Mouse (Mus musculus) kidney, postnatal 4 days (tissue): Measurements from ENCODE around the gene Atp9a.

Experiments used
- DNase-seq, 2 experiments: peaks; one replicate each; pipeline ENCODE4 v3.0.0; 2021; ENCODE audit warnings: mixed read lengths in 2 of 2

The Atp9a gene

DNA sequence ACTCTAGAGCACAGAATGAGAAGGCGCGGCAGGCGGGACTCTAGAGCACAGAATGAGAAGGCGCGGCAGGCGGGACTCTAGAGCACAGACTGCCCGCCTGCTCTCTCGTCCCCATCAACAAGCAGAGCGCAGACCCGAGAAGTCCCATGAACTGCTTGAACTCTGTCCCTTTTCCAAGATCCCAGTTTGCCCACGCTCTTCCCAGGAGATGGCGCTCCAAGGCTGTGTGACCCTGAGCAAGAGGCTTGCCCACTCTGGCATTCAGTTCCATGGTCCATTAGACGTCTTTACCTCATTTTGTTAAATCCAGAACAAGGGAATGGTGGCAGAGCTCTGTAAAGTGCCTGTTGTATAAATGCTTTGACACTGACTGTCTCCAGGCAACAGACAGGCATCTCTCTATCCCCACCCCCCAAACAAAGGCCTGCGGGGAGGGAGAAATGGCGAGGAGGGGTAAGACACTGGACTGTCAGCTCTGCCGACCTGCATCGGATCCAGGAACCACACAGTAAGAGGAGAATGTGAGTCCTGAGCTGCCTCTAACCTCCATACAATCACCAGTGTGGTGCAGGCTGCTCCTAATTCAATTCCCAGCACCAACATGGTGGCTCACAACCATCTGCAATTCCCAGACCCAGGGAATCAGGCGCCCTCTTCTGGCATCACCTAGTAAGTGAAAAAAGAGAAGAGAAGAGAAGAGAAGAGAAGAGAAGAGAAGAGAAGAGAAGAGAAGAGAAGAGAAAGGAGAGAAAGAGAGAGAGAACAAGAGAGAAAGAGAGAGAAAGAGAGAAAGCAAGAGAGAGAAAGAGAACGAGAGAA lies 62.6 kb downstream of the Atp9a start:
- DNase-seq = no peak

DNA sequence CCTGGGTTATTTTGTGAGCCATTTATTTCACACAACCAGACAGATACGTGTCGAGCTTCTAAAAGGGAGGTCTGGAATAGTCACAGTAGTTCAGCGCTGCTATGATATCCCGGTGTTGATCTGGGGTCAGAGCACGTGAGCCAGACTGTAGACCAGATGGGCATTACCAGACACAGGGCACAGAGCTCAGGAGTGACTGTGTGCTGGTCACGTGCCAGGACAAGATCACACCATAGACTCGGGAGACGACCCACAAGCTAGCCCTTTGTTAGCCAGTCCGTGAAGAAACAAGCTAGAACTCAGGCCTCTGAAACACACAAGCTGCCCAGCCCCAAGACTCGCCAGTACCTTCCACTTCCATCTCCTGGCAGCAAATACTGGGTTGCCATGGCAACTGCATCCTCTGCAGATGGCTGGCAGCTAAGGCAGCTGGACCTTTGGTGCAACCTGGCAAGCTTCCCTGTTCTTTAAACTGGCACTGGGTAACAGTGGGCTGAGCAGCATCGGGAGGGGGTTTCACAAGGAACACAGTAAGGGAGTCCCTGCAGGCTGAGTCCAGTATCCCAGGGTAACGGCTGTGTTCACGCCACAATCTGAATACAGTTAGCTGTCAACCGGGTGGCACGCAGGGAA lies 63.4 kb downstream of the Atp9a start:
- no peak for DNase-seq

GRCm38 (mm10) chr2:168677650-168678049 lies 64.6 kb downstream of the Atp9a start:
- no peak for DNase-seq

DNA sequence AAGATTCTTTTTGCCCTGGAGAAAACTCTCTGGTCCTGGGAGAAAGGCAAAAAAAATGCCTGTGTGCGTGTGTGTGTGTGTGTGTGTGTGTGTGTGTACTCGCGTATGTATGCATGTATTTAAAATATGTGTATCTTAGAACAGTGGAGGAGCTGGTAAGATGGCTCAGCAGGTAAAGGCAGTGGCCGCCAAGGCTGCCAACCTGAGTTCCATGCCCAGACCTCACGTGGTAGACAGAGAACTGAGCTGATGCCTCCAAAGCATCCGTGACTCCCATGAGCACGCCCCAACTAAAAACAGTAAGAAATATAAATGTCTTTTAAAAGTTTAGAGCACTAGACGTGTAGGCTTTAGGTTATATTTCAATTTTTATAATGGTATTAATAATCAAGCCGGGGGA lies 70.5 kb downstream of the Atp9a start:
- no peak for DNase-seq

DNA sequence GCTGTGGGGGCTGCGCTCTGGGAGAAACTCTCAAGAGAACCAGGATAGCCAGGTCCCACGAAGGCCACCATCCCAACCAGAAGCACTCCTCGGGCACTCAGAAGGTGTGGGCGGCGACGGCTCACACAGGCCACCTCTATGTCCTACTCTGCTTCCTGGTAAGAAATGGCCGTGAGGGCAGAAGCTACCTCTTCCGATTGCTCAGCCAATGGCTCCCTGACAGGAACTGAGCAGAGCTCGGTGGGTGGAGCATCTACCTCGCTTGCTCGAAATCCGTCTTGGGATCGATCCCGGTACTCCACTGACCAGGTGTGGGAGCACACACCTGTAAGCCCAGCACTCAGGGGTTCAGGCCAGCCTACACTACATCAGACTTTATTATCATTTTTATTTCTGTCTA lies 72.0 kb downstream of the Atp9a start:
- DNase-seq = no peak

DNA sequence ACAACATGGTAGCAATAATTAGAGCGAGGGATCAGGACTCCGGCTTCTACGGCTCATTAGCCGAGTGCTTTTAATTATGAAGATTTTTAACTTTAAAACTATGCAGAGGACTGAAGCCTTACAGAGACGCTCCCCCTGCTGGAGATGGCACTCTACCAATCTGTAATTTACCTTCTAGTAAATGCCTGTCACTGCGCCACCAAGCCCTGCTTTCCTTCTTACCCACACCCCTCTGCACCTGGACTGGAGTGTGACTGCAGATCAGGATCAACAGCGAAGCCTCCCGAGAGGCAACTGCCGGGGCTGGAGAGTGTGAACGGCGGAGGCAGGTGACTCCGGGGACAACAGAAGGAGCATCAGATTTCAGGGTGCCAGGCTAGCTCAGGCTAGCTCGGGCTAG lies 72.4 kb downstream of the Atp9a start:
- peak in 1 of 2 experiments; percentile 37 for DNase-seq

DNA sequence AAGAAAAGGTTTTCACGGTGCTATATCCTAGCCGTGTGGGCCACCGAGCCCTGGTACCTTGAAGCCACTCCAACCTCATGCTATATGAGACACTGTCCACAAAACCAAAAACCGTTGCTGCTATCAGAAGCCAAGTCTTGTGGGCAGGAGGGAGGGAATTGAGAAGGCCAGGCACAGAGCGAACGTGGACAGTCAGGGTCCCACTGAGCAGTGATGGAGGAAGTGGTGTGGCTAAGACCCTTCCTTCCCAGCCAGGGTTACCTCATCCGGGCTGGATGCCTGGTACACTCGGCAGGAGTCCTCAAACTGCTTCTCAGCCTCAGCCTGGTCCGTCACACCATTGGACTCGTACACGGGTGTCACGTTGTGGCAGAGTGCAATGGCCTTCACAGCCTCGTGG lies 74.5 kb downstream of the Atp9a start:
- no peak for DNase-seq

- DNase-seq = no peak
Measured at GRCm38 (mm10) chr2:168665680-168666079, 76.5 kb downstream of the Atp9a start.

DNA sequence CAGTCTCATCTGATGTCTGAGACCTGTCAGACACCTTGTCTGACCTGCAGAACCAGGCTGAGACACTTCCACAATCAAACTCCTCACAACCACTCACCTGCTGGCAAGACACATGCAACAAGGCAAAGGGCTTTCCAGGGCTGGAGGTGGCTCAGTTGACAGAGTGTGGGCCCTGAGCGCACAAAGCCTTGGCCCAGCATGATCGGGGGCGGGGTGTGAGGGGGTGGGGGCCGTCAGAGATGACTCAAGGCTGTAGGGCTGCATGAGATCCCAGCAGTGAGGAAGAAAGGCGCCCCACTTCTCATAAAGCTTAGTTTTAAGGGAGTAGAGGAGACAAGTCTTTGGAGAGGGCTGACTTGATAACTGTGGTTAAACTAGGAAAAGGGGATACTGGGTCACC lies 78.5 kb downstream of the Atp9a start:
- no peak for DNase-seq

- DNase-seq = no peak
Measured at GRCm38 (mm10) chr2:168663216-168663615, 79.0 kb downstream of the Atp9a start.

- DNase-seq = peak; percentile 32 to 35
Measured at GRCm38 (mm10) chr2:168661802-168662201, 80.4 kb downstream of the Atp9a start.

- DNase-seq = peak in 1 of 2 experiments; percentile 31
Measured at GRCm38 (mm10) chr2:168660344-168660743, 81.9 kb downstream of the Atp9a start.

- no peak for DNase-seq
Measured at GRCm38 (mm10) chr2:168658551-168658950, 83.7 kb downstream of the Atp9a start.

DNA sequence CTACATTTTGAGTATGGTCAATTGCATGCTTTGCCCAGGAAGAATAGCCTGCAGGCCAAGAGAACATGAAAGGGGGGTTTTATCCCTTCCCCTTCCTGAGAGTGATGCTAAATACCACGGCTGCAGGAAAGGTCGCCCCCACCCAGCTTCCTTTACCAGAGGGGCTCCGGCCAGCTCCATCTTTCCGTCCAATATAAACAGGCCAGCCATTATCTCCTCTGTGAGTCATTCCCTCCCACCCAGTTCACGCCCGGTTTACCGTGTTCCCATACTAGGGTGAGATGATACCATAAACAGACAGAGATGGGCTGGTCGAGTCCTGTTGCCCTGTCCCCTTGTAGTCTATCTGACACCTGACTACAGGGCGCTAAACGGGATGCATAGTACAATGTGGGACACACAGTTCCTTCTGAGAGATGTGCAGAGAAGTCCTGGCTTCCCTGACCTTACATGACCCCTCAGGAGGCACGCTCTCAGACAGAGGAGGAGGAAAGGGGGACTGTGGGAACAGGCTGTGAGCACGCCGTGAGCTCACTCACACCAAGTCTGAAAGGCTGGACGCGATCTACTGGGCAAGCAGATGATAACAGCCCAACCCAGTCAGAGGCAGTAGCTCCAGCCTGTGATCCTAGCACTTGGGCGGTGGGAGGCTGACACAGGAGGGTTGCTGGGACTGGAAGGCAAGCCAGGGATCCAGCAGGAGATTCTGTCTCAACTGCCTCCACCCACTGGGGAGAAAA lies 85.5 kb downstream of the Atp9a start:
- DNase-seq = no peak

DNA sequence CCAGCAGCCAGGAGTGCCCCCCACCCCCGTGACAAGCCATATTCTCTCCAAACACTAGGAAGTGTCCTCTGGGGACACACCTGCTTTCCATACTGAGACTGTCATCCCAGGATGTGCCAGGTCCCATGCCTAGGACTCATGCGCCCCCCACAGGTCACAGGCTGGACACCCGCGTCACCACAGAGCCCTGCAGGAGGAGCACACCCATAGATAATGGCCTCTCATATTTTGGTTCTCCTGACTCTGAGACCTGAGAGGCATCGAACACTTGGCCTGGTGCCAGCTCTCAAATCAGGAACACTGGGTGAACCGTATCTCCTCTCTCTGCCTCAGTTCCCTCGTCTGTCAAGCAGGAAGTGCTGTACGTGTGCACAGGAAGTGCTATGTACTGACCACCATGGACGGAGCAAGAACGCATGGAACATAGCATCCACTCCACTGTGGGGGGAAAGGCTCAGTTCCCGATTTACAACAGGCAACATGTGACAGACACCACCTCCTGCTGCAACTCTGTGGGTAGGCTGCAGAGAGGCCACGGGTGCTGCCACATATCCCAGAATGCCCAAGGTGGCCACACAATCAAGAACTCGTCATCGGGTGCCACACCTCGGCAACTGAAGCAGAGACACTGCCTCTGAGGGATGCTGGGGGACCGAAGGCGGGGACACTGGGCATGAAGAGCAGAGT lies 87.1 kb downstream of the Atp9a start:
- peak in 1 of 2 experiments; percentile 28 for DNase-seq

GRCm38 (mm10) chr2:168654482-168654881 lies 87.7 kb downstream of the Atp9a start:
- no peak for DNase-seq

DNA sequence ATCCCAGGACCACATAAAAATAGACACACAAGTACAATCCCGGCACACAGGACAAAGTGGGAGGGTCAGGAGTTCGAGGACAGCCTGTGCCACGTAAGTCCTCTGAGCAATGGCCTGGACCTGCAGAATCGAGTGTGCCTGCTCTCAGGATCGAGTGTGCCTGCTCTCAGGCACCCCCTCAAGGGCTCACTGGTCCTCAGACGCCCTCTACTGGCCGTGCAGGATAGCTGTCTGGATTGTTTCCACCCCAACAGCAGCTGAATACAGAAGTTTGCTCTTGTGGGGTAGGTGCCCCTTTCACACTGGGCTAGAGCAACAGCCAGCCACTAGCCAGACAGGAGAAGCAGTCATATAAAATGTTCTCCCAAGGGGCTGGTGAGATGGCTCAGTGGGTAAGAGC lies 90.5 kb downstream of the Atp9a start:
- peak; percentile 46 for DNase-seq

GRCm38 (mm10) chr2:168648171-168648570 lies 94.0 kb downstream of the Atp9a start:
- DNase-seq = no peak

DNA sequence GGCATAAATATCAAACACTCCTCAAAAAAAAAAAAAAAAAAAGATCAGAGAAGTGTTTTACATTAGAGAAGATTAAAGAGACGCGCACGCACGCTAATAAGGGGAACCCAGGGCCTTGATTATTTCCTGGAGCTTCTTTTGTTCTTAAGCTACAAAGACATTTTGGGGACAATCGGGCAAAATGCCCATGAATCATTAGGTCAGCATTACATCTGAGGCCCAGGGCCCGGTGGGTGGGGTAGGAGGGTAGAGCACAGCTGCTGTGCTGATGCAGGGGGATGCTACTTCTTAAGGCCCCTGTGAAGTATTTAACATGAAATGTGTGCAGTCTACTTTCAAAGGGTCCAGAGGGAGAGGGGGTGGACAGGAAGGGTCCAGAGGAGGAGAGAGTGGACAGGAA lies 97.4 kb downstream of the Atp9a start:
- DNase-seq = no peak

GRCm38 (mm10) chr2:168643524-168644177 lies 98.6 kb downstream of the Atp9a start:
- no peak for DNase-seq

- no peak for DNase-seq
Measured at GRCm38 (mm10) chr2:168642187-168642586, 100.0 kb downstream of the Atp9a start.

DNA sequence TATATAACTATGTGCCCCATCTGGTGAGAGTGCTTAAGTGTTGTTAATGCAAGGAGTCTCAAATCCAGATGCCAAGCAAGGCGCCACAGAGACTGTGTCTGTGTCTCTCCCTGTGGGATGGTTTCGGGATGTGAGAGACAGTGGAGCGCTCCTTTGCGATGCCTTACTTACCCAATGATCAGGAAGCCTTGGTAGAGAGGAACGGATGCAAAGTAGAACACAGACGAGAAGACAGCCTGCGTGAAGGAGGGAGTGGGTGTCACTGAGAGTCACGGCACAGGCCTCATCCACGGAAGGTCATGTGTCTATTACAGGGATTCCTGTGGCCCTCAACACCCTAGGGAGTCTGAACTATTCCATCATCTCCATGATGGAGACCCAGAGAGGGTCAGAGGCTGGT lies 101.7 kb downstream of the Atp9a start:
- no peak for DNase-seq

GRCm38 (mm10) chr2:168634881-168635280 lies 107.3 kb downstream of the Atp9a start:
- no peak for DNase-seq
